Mouse (Mus musculus): ENCODE results near the gene Slc16a2. TPM values are rescaled to one million over a fixed set of nuclear protein-coding genes. Genes with fewer than 3 reads are reported as not detected.

Slc16a2 gene
- 28.9 and 29.8 TPM in 2 replicates for polyA plus RNA-seq (2015; fragmentation: Nextera tagmentation; extraction: Ambion mirVana)

- peaks cover 12% of the 10 kb centered on the region for H3K27me3 ChIP-seq
- peak within 1 kb of the TSS; percentile 73 for H3K9ac ChIP-seq (replicated peaks)
- 12% methylated on average over 17 of the region's 17 CpGs for WGBS
- peak within 1 kb of the TSS; percentile 72 for H3K4me2 ChIP-seq (replicated peaks)
- H3K36me3 ChIP-seq, result no peaks in the 10 kb centered on the region
- H3K9me3 ChIP-seq, result no peaks in the 10 kb centered on the region
- peak within 1 kb of the TSS; percentile 65 for H3K4me3 ChIP-seq
- peak within 1 kb of the TSS; percentile 84 for H3K27ac ChIP-seq (replicated peaks)
- peak; percentile 92 for ATAC-seq (replicated peaks)
- H3K4me1 ChIP-seq, result peaks cover 6% of the 10 kb centered on the region
Measured at GRCm38 (mm10) chrX:103821832-103822196, at the start of gene Slc16a2. TSS of gene Slc16a2 (minus strand) at chrX:103821983.

GRCm38 (mm10) chrX:103863502-103863901 is 41.7 kb upstream of the Slc16a2 start:
- H3K27ac ChIP-seq (replicated peaks), result no peak overlapping the region
- ATAC-seq (replicated peaks), result no peak
- no peaks in the 10 kb centered on the region for H3K9me3 ChIP-seq
- no peaks in the 10 kb centered on the region for H3K36me3 ChIP-seq
- no peaks in the 10 kb centered on the region for H3K4me1 ChIP-seq
- no peak overlapping the region for H3K9ac ChIP-seq (replicated peaks)
- no peak overlapping the region for H3K4me3 ChIP-seq
- peaks cover 17% of the 10 kb centered on the region for H3K27me3 ChIP-seq
- no peak overlapping the region for H3K4me2 ChIP-seq (replicated peaks)
- WGBS, result 47% methylated on average over 2 of the region's 2 CpGs

GRCm38 (mm10) chrX:103862877-103863276 is 41.1 kb upstream of the Slc16a2 start:
- no peaks in the 10 kb centered on the region for H3K4me1 ChIP-seq
- no peak overlapping the region for H3K9ac ChIP-seq (replicated peaks)
- no peak overlapping the region for H3K4me3 ChIP-seq
- H3K27me3 ChIP-seq, result peaks cover 17% of the 10 kb centered on the region
- H3K36me3 ChIP-seq, result no peaks in the 10 kb centered on the region
- no peak for ATAC-seq (replicated peaks)
- WGBS, result 63% methylated on average over 3 of the region's 3 CpGs
- no peaks in the 10 kb centered on the region for H3K9me3 ChIP-seq
- no peak overlapping the region for H3K27ac ChIP-seq (replicated peaks)
- no peak overlapping the region for H3K4me2 ChIP-seq (replicated peaks)

- 55% methylated on average over 2 of the region's 2 CpGs for WGBS
- Histone ChIP-seq H3K27ac (replicated peaks) (no peak overlapping the region), H3K27me3 (no peaks in the 10 kb centered on the region), H3K4me2 (replicated peaks) (no peak overlapping the region), H3K4me1 (no peaks in the 10 kb centered on the region), H3K9ac (replicated peaks) (no peak overlapping the region), H3K4me3 (no peak overlapping the region), H3K9me3 (no peaks in the 10 kb centered on the region), H3K36me3 (no peaks in the 10 kb centered on the region)
- ATAC-seq (replicated peaks), result no peak
Measured at GRCm38 (mm10) chrX:103845266-103845665, 23.5 kb upstream of the Slc16a2 start.

- H3K9me3 ChIP-seq, result no peaks in the 10 kb centered on the region
- no peak for ATAC-seq (replicated peaks)
- H3K4me3 ChIP-seq, result no peak overlapping the region
- no peak overlapping the region for H3K27ac ChIP-seq (replicated peaks)
- no peak overlapping the region for H3K4me2 ChIP-seq (replicated peaks)
- no peaks in the 10 kb centered on the region for H3K36me3 ChIP-seq
- no peak overlapping the region for H3K9ac ChIP-seq (replicated peaks)
- no peaks in the 10 kb centered on the region for H3K4me1 ChIP-seq
- H3K27me3 ChIP-seq, result peaks cover 2% of the 10 kb centered on the region
- 81% methylated on average over 2 of the region's 2 CpGs for WGBS
Measured at GRCm38 (mm10) chrX:103828836-103829235, 7.1 kb upstream of the Slc16a2 start.

GRCm38 (mm10) chrX:103822271-103822811 is 558 bp upstream of the Slc16a2 start:
- H3K4me2 ChIP-seq (replicated peaks), result peak overlapping the region; percentile 72
- H3K27ac ChIP-seq (replicated peaks), result peak overlapping the region; percentile 84
- ATAC-seq (replicated peaks), result peak; percentile 68
- peaks cover 6% of the 10 kb centered on the region for H3K4me1 ChIP-seq
- no peaks in the 10 kb centered on the region for H3K9me3 ChIP-seq
- WGBS, result 22% methylated on average over 20 of the region's 20 CpGs
- H3K4me3 ChIP-seq, result peak overlapping the region; percentile 65
- peaks cover 10% of the 10 kb centered on the region for H3K27me3 ChIP-seq
- peak overlapping the region; percentile 43 for H3K9ac ChIP-seq (replicated peaks)
- no peaks in the 10 kb centered on the region for H3K36me3 ChIP-seq

- ATAC-seq (replicated peaks), result peak; percentile 1; the same call in 1 of the 2 replicates
- 29% methylated on average over 37 of the region's 37 CpGs for WGBS
Measured at GRCm38 (mm10) chrX:103821195-103821831, 470 bp downstream of the Slc16a2 start.

GRCm38 (mm10) chrX:103820307-103821194 is 1.2 kb downstream of the Slc16a2 start:
- H3K9me3 ChIP-seq, result no peaks in the 10 kb centered on the region
- peak; percentile 9; the same call in 1 of the 2 replicates for ATAC-seq (replicated peaks)
- no peaks in the 10 kb centered on the region for H3K36me3 ChIP-seq
- H3K4me1 ChIP-seq, result peaks cover 6% of the 10 kb centered on the region
- H3K4me3 ChIP-seq, result peak overlapping the region; percentile 65
- peak overlapping the region; percentile 72 for H3K4me2 ChIP-seq (replicated peaks)
- 26% methylated on average over 35 of the region's 35 CpGs for WGBS
- peak overlapping the region; percentile 73 for H3K9ac ChIP-seq (replicated peaks)
- peaks cover 12% of the 10 kb centered on the region for H3K27me3 ChIP-seq
- no peak overlapping the region for H3K27ac ChIP-seq (replicated peaks)

More at GRCm38 (mm10) chrX:103821195-103821831, 470 bp downstream of the Slc16a2 start:
- Histone ChIP-seq H3K9me3 (no peaks in the 10 kb centered on the region), H3K27me3 (peaks cover 12% of the 10 kb centered on the region), H3K36me3 (no peaks in the 10 kb centered on the region), H3K9ac (replicated peaks) (peak overlapping the region; percentile 73), H3K4me3 (peak overlapping the region; percentile 65), H3K4me1 (peaks cover 6% of the 10 kb centered on the region), H3K27ac (replicated peaks) (peak overlapping the region; percentile 84), H3K4me2 (replicated peaks) (peak overlapping the region; percentile 72)

GRCm38 (mm10) chrX:103819253-103819652 is 2.5 kb downstream of the Slc16a2 start:
- Histone ChIP-seq H3K9ac (replicated peaks) (no peak overlapping the region), H3K9me3 (no peaks in the 10 kb centered on the region), H3K4me2 (replicated peaks) (peak overlapping the region; percentile 72), H3K27ac (replicated peaks) (no peak overlapping the region), H3K4me3 (peak overlapping the region; percentile 65), H3K36me3 (no peaks in the 10 kb centered on the region), H3K27me3 (peaks cover 12% of the 10 kb centered on the region), H3K4me1 (peaks cover 6% of the 10 kb centered on the region)
- WGBS, result 45% methylated on average over 6 of the region's 6 CpGs
- ATAC-seq (replicated peaks), result no peak

- Histone ChIP-seq H3K4me3 (no peak overlapping the region), H3K9me3 (no peaks in the 10 kb centered on the region), H3K36me3 (no peaks in the 10 kb centered on the region), H3K27me3 (peaks cover 10% of the 10 kb centered on the region; the same call in 1 of the 2 replicates), H3K9ac (replicated peaks) (no peak overlapping the region), H3K27ac (replicated peaks) (no peak overlapping the region), H3K4me1 (no peaks in the 10 kb centered on the region), H3K4me2 (replicated peaks) (no peak overlapping the region)
- WGBS, result 79% methylated on average over 1 of the region's 1 CpGs
- ATAC-seq (replicated peaks), result no peak
Measured at GRCm38 (mm10) chrX:103812690-103813089, 9.1 kb downstream of the Slc16a2 start.

GRCm38 (mm10) chrX:103810483-103810882 is 11.3 kb downstream of the Slc16a2 start:
- Histone ChIP-seq H3K36me3 (no peaks in the 10 kb centered on the region), H3K4me3 (no peak overlapping the region), H3K9me3 (no peaks in the 10 kb centered on the region), H3K4me1 (no peaks in the 10 kb centered on the region), H3K9ac (replicated peaks) (no peak overlapping the region), H3K4me2 (replicated peaks) (no peak overlapping the region), H3K27me3 (peaks cover 10% of the 10 kb centered on the region; the same call in 1 of the 2 replicates), H3K27ac (replicated peaks) (no peak overlapping the region)
- no peak for ATAC-seq (replicated peaks)
- 25% methylated on average over 1 of the region's 1 CpGs for WGBS

GRCm38 (mm10) chrX:103806373-103806772 is 15.4 kb downstream of the Slc16a2 start:
- Histone ChIP-seq H3K4me1 (no peaks in the 10 kb centered on the region), H3K9ac (replicated peaks) (no peak overlapping the region), H3K27ac (replicated peaks) (no peak overlapping the region), H3K27me3 (peaks cover 10% of the 10 kb centered on the region; the same call in 1 of the 2 replicates), H3K4me3 (no peak overlapping the region), H3K9me3 (no peaks in the 10 kb centered on the region), H3K4me2 (replicated peaks) (no peak overlapping the region), H3K36me3 (no peaks in the 10 kb centered on the region)
- 85% methylated on average over 4 of the region's 4 CpGs for WGBS
- no peak for ATAC-seq (replicated peaks)

Measured in forebrain, embryonic 15.5 days (tissue).